Mouse (Mus musculus) embryonic fibroblast, embryonic 13.5 days (primary cell): Measurements from ENCODE around the gene Lgr4.

ENCODE experiments used
- CTCF ChIP-seq: IDR thresholded peaks from 2 replicates; pipeline ENCODE4 v1.5.1; 2011; ENCODE audit warnings: mild to moderate bottlenecking, control low read depth, low read length, moderate library complexity, borderline replicate concordance; ENCODE audit not compliant: insufficient read depth
- POLR2A ChIP-seq: IDR thresholded peaks from 2 replicates; pipeline ENCODE4 v1.6.1; 2011; ENCODE audit warnings: low read depth, mild to moderate bottlenecking, control low read depth, low read length, moderate library complexity

GRCm38 (mm10) chr2:109958692-109959406 is 41.4 kb downstream of the Lgr4 start:
- no peak for TF ChIP-seq CTCF
- TF ChIP-seq POLR2A: no peak
